Mouse (Mus musculus) left cerebral cortex, postnatal 25 days (tissue): ENCODE measurements at regions not wholly inside any gene's neighbourhood (a gene's known extent, or its start where the extent isn't known, plus 50 kb on each side); places are given as distances from the start of the nearest gene placed in this dataset.
A peak's percentile ranks its signal among the peaks of the same experiment; 100 is the strongest.

Experiments used
- DNase-seq, 2 experiments: peaks; one replicate each; pipeline ENCODE4 v3.0.0; 2022; ENCODE audit warnings: low spot score in 2 of 2, mixed read lengths in 1 of 2
- intact Hi-C: fragments of 180-260 bp; cut with DNase I; formaldehyde crosslinking; loops from one replicate; pipeline ENCODE4 v1.15.1; 2025

DNA sequence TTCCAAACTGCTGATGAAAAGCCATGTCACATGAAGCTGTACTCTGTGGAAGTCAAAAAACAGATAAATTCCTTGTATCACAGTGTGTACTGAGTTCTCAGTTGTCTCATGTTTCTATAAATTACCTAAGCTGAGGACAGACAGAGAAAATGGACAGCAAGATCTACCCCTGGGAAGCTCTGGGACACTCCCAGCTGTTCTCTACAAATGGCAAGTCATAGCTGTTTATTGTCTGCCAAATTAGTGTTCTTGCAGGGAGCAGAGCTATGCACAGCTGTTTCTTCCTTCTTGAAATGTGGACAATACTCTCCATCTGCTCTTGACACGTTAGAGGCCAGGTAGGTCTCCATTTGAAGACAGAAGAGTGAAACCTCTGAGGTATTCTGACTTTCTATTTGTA, 524.0 kb upstream of the Sox11 start:
- intact Hi-C loops: no loop called here
- no peak for DNase-seq

DNA sequence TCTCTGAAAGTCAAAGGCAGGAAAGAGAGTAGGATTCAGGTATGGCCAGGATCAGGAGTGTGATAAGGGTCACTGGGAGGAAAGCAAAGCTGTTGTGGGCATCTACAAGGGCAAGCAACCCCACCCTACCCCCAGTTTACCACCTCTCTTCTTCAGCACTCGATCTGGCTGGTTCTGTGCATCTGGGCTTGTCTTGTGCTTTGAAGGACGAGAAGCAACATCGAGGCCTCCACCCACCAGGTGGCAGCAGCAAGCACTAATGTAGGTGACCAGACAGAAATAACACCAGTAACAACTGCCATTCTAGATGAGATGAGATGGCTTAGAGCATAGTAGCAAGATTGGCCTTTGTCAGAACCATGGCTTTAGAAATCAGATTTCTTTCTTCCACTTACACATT, 507.2 kb upstream of the Sox11 start:
- DNase-seq: no peak
- intact Hi-C loops: no loop called here

GRCm38 (mm10) chr12:27849099-27849498, 506.7 kb upstream of the Sox11 start:
- intact Hi-C loops: no loop called here
- DNase-seq: no peak

- no peak for DNase-seq
- intact Hi-C loops: no loop called here
Measured at GRCm38 (mm10) chr12:27848141-27848540, 505.8 kb upstream of the Sox11 start.

DNA sequence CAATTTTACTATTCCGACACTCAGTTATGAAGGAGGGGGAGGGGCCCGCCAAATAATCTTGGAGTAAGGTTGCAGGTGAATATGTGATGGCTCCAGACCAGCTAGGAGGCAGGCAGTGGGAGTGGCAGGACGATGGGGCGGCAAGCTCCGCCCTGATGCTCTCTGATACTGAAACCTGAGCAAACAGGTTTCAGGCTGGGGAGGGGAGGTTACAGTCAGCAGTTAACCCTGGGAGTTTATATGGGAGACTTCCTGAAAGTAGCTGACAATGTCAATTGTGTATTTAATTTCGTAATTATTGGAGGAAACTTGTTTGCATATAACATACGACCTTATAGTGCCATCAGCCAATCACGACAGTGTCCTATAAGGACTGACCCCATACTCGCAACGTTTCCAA, 505.0 kb upstream of the Sox11 start:
- no peak for DNase-seq
- intact Hi-C loops: no loop called here

DNA sequence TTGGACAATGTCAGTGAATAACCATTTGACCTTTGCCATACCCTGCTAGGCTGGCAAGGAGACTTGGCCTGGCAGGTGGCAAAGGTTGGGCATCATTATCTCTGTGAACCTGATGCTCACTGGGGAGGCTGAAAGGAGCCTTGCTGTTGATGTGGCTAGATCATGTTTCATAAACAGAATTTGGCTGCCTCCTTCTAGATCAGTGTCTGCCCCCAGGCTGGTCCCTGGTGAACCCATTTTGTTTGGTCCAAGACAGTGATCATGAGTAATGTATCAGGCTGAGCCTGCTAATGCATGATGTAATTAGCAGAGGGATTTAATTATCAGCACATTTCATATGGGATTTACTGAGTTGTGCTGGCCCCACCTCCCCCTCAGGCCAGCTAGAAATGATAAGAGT, 502.6 kb upstream of the Sox11 start:
- intact Hi-C loops: no loop called here
- no peak for DNase-seq

GRCm38 (mm10) chr12:27838955-27839354, 496.6 kb upstream of the Sox11 start:
- no peak for DNase-seq
- intact Hi-C loops: no loop called here

- DNase-seq: no peak
- intact Hi-C loops: no loop called here
Measured at GRCm38 (mm10) chr12:27838384-27838783, 496.0 kb upstream of the Sox11 start.

GRCm38 (mm10) chr12:27826208-27826607, 483.8 kb upstream of the Sox11 start:
- intact Hi-C loops: no loop called here
- DNase-seq: no peak

DNA sequence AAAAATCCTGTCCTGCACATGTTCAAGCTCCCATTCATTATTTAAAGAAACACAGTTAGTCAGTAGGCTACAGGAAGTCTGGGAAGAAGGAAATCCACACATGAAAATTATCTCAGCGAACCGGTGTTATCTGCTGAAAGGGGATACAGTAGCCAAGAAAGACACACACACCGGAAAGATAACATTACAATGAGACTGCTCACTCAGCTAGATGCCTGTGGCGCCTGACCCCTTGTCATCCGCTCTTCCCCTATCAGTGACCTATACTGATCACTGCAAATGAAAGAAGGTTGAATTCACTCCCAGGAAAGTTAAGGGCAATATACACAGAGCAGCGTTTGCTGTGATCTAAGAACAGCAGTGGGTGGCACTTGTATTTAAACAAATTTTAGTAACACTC, 481.0 kb upstream of the Sox11 start:
- no peak for DNase-seq
- intact Hi-C loops: no loop called here

DNA sequence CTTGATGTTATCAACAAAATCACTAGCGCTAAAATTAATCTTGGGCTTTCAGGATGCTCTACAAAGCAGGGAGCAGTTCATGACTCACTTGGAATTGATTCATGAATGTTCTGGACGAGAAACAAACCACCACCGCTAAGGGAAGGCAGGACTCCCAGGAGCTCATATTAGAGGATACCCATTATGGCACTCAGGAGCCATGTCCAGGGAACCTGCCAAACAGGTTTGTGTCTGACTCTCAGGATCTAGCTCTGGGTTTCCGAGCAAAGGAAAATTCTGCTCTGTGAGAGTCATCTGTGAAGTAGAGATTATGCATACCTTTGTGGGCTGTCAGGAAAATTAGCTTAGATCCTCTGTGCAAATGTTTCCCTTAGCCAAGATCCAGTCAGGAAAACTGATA, 454.3 kb upstream of the Sox11 start:
- DNase-seq: no peak
- intact Hi-C loops: no loop called here

GRCm38 (mm10) chr12:27786716-27787291, 444.4 kb upstream of the Sox11 start:
- DNase-seq: no peak
- intact Hi-C loops: no loop called here

- intact Hi-C loops: no loop called here
- no peak for DNase-seq
Measured at GRCm38 (mm10) chr12:27780801-27781200, 438.4 kb upstream of the Sox11 start.

- intact Hi-C loops: no loop called here
- DNase-seq: no peak
Measured at GRCm38 (mm10) chr12:27765948-27766347, 423.6 kb upstream of the Sox11 start.

- intact Hi-C loops: no loop called here
- no peak for DNase-seq
Measured at GRCm38 (mm10) chr12:27759016-27759415, 416.6 kb upstream of the Sox11 start.

- no peak for DNase-seq
- intact Hi-C loops: no loop called here
Measured at GRCm38 (mm10) chr12:27757641-27758040, 415.3 kb upstream of the Sox11 start.

DNA sequence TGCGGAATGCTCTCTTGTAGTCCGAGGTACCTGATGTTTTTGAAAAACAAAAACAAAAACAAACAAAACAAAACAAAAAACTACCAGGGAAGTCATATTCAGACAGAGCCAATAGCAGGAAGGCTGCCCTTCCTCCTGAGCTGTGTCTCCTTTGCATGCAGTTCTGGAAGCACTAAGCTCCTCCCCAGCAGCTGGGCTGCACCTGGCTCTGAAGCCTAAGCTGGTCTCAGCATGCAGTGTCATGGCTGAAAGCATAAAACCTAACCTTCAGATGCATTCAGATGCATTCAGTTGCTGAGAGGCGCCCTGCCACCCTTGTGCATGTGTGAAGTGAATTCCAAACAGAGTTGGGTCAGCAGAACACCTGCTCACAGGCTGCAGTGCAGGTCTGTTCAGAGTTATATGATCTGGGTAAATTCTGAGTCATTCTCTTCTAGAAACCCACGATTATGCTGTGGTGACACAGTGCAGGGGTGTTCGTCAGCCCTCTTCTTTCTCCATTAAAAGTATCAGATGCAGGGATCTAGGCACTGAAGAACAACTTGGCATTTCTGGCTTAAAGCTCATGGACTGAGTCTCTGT, 382.3 kb upstream of the Sox11 start:
- intact Hi-C loops: no loop called here
- peak in 1 of 2 experiments; percentile 6 for DNase-seq

GRCm38 (mm10) chr12:27680459-27680858, 338.1 kb upstream of the Sox11 start:
- intact Hi-C loops: no loop called here
- no peak for DNase-seq

- DNase-seq: no peak
- intact Hi-C loops: no loop called here
Measured at GRCm38 (mm10) chr12:27673404-27673803, 331.0 kb upstream of the Sox11 start.

GRCm38 (mm10) chr12:27670650-27671084, 328.3 kb upstream of the Sox11 start:
- intact Hi-C loops: no loop called here
- no peak for DNase-seq

DNA sequence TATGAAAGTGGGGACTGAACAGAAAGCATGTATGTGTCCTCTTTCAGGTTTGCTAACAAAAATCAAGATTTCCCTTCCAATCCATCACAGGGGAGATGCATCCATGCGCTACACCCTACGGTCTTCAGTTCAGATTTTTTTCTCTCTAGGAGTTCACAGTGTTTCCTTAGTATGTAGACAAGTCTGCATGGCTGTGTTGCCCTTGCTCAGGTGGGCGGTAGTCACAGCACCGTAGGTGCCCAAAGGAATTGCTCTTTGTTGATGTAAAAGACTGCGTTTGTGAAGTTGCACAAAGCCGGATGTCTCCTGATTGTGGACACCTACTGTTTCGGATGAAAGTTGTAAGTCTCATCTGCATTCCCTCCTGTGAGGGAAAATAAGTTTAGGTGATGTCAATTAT, 327.8 kb upstream of the Sox11 start:
- DNase-seq: no peak
- intact Hi-C loops: no loop called here

DNA sequence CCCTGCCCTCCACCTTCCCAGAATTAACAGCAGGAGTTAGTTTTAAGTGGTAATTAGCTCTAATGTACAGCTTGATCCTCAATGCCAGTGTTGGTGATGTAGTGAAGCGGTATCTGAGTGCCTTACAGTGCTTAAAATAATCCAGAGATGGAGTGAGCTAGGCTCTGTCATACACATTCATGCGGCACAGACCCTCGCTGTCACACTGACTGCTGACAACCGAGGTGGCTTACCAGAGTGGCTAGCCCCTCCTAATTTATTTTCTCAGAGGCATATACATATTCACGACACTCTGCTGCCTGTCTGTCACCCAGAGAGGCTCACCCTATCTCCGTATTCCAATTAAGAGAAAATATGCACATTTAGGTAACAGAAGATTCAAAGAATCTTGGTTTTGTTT, 327.2 kb upstream of the Sox11 start:
- DNase-seq: no peak
- intact Hi-C loops: no loop called here
